Mouse (Mus musculus) forebrain, embryonic 15.5 days (tissue): Measurements from ENCODE around the gene Zfp87. TPM values are rescaled to one million over a fixed set of nuclear protein-coding genes. Genes with fewer than 3 reads are reported as not detected.

Source experiments
- ATAC-seq: fragments of 200-750 bp; cut with Nextera tagmentation; replicated peaks from 2 replicates; pipeline ENCODE4 v1.8.0; 2017; ENCODE audit warnings: mild to moderate bottlenecking, moderate TSS enrichment, moderate library complexity
- H3K27ac ChIP-seq: fragments of 300-500 bp; sonication (generic); replicated peaks from 2 replicates; pipeline ENCODE4 v1.5.1; 2015; ENCODE audit warnings: mild to moderate bottlenecking, inconsistent platforms
- H3K27me3 ChIP-seq: fragments of 300-500 bp; sonication (generic); 2 replicates; pipeline ENCODE4 v1.6.1; 2015; ENCODE audit warnings: inconsistent platforms
- H3K36me3 ChIP-seq: fragments of 300-500 bp; sonication (generic); 2 replicates; pipeline ENCODE4 v1.6.1; 2015; ENCODE audit warnings: mild to moderate bottlenecking, inconsistent platforms
- H3K4me1 ChIP-seq: fragments of 300-500 bp; sonication (generic); 2 replicates; pipeline ENCODE4 v1.6.1; 2015; ENCODE audit warnings: inconsistent platforms
- H3K4me2 ChIP-seq: fragments of 300-500 bp; sonication (generic); replicated peaks from 2 replicates; pipeline ENCODE4 v1.6.1; 2015; ENCODE audit warnings: mild to moderate bottlenecking, inconsistent platforms
- H3K4me3 ChIP-seq: fragments of 300-500 bp; sonication (generic); 2 replicates; pipeline ENCODE4 v1.5.1; 2015; ENCODE audit warnings: mild to moderate bottlenecking, inconsistent platforms
- H3K9ac ChIP-seq: fragments of 300-500 bp; sonication (generic); replicated peaks from 2 replicates; pipeline ENCODE4 v1.6.1; 2015; ENCODE audit warnings: mild to moderate bottlenecking, inconsistent platforms
- H3K9me3 ChIP-seq: fragments of 300-500 bp; sonication (generic); 2 replicates; pipeline ENCODE4 v1.6.1; 2016; ENCODE audit warnings: inconsistent platforms
- WGBS: fragments of 180-500 bp; shearing (Covaris S2); methylation state at CpG from one replicate; pipeline ENCODE4 v1.1.7; 2015; ENCODE audit warnings: mixed read lengths; 5-methylcytosine and 5-hydroxymethylcytosine counted together
- polyA plus RNA-seq: library from polyadenylated mRNA; unstranded; fragments of >200 nt; fragmentation: Nextera tagmentation; extraction: Ambion mirVana; gene quantifications from 2 replicates; pipeline ENCODE4 v1.2.1, GENCODE M21; 2015

Zfp87 gene
- polyA plus RNA-seq, 1 experiment from 2014 or later, result 42.8 TPM

GRCm38 (mm10) chr13:67483625-67484423 is 42.2 kb downstream of the Zfp87 start, which contains the start of gene Zfp874b:
TSS of gene Zfp874b (minus strand) at chr13:67484258.
- Histone ChIP-seq H3K4me3 (peak within 1 kb of the TSS; percentile 64), H3K4me1 (peaks cover 13% of the 10 kb centered on the region), H3K36me3 (peaks cover 14% of the 10 kb centered on the region; the same call in 1 of the 2 replicates), H3K9me3 (no peaks in the 10 kb centered on the region), H3K4me2 (peak within 1 kb of the TSS; percentile 76), H3K27ac (peak within 1 kb of the TSS; percentile 16; the same call in 1 of the 2 replicates), H3K9ac (peak within 1 kb of the TSS; percentile 56), H3K27me3 (no peaks in the 10 kb centered on the region)
- ATAC-seq, result peak; percentile 96
- 6% methylated on average over 20 of the region's 20 CpGs for WGBS

GRCm38 (mm10) chr13:67481528-67481927 is 44.4 kb downstream of the Zfp87 start:
- ATAC-seq, result no peak
- 67% methylated on average over 4 of the region's 4 CpGs for WGBS
- no peaks in the 10 kb centered on the region for H3K36me3 ChIP-seq

GRCm38 (mm10) chr13:67469274-67469673 is 56.7 kb downstream of the Zfp87 start:
- no peaks in the 10 kb centered on the region for H3K4me1 ChIP-seq
- no peak overlapping the region for H3K4me2 ChIP-seq
- H3K4me3 ChIP-seq, result no peak overlapping the region
- no peaks in the 10 kb centered on the region for H3K9me3 ChIP-seq
- peaks cover 16% of the 10 kb centered on the region for H3K36me3 ChIP-seq
- whole genome bisulfite sequencing, result 91% methylated on average over 3 of the region's 3 CpGs
- no peak overlapping the region for H3K27ac ChIP-seq
- H3K9ac ChIP-seq, result no peak overlapping the region
- no peaks in the 10 kb centered on the region for H3K27me3 ChIP-seq
- ATAC-seq, result no peak

More at GRCm38 (mm10) chr13:67481528-67481927, 44.4 kb downstream of the Zfp87 start:
- Histone ChIP-seq H3K4me2 (no peak overlapping the region), H3K27ac (no peak overlapping the region), H3K4me3 (no peak overlapping the region), H3K9me3 (no peaks in the 10 kb centered on the region), H3K27me3 (no peaks in the 10 kb centered on the region), H3K9ac (no peak overlapping the region), H3K4me1 (peaks cover 13% of the 10 kb centered on the region)

Other genes starting within 250 kb of the Zfp87 start
- gene Zfp458, start 247.7 kb downstream of the Zfp87 start, polyA plus RNA-seq, result 5.3 and 5.8 TPM in 2 replicates
- 0.86 and 1.1 TPM in 2 replicates for gene Zfp457, start 219.7 kb downstream of the Zfp87 start, polyA plus RNA-seq
- gene Zfp595, start 193.6 kb downstream of the Zfp87 start, polyA plus RNA-seq, result 1.6 and 2.2 TPM in 2 replicates
- gene Gm28044, start 165.6 kb downstream of the Zfp87 start, polyA plus RNA-seq, result 1.3 TPM in 1 of 2 replicates, not detected in the other
- 0.64 and 0.72 TPM in 2 replicates for gene Zfp953, start 165.6 kb downstream of the Zfp87 start, polyA plus RNA-seq
- gene Gm28041, start 150.4 kb downstream of the Zfp87 start, polyA plus RNA-seq, result not detected in 2 replicates
- 0.61 and 0.65 TPM in 2 replicates for gene Zfp456, start 150.4 kb downstream of the Zfp87 start, polyA plus RNA-seq
- 4.6 and 4.7 TPM in 2 replicates for gene Zfp429, start 126.4 kb downstream of the Zfp87 start, polyA plus RNA-seq
- gene Zfp459, start 104.8 kb downstream of the Zfp87 start, polyA plus RNA-seq, result 1.3 and 1.8 TPM in 2 replicates
- gene Zfp874a, start 74.6 kb downstream of the Zfp87 start, polyA plus RNA-seq, result 7.3 and 7.5 TPM in 2 replicates
- 3.3 and 3.9 TPM in 2 replicates for gene Zfp874b, start 41.9 kb downstream of the Zfp87 start, polyA plus RNA-seq
- 12.3 and 12.6 TPM in 2 replicates for gene Zfp58, start 25.6 kb downstream of the Zfp87 start, polyA plus RNA-seq
- 0.59 TPM in 1 of 2 replicates, not detected in the other for gene Gm26965, start within 50 bp of the Zfp87 start, polyA plus RNA-seq
- gene Zfp748, start 27.7 kb upstream of the Zfp87 start, polyA plus RNA-seq, result 15.3 and 16.2 TPM in 2 replicates
- 5.2 and 6.7 TPM in 2 replicates for gene Zfp729b, start 83.5 kb upstream of the Zfp87 start, polyA plus RNA-seq
- 0.17 and 0.46 TPM in 2 replicates for gene Gm49345, start 111.6 kb upstream of the Zfp87 start, polyA plus RNA-seq
- 3.5 and 4.1 TPM in 2 replicates for gene Zfp729a, start 111.6 kb upstream of the Zfp87 start, polyA plus RNA-seq
- 16.2 and 21.1 TPM in 2 replicates for gene Zfp738, start 160.9 kb upstream of the Zfp87 start, polyA plus RNA-seq
- 11.9 and 13.2 TPM in 2 replicates for gene Zfp65, start 203.0 kb upstream of the Zfp87 start, polyA plus RNA-seq
- gene Zfp85, start 229.1 kb upstream of the Zfp87 start, polyA plus RNA-seq, result 7.1 and 8.6 TPM in 2 replicates